Mouse (Mus musculus): Measurements from ENCODE around the gene 1700037H04Rik. TPM values are rescaled to one million over a fixed set of nuclear protein-coding genes. Genes with fewer than 3 reads are reported as not detected.

1700037H04Rik gene
- polyA plus RNA-seq (2014; fragmentation: Illumina TruSeq; extraction: RNeasy Lipid Tissue Mini Kit (QIAGEN cat#74804); ENCODE audit: low read depth, low replicate concordance): 0.87 TPM

DNA sequence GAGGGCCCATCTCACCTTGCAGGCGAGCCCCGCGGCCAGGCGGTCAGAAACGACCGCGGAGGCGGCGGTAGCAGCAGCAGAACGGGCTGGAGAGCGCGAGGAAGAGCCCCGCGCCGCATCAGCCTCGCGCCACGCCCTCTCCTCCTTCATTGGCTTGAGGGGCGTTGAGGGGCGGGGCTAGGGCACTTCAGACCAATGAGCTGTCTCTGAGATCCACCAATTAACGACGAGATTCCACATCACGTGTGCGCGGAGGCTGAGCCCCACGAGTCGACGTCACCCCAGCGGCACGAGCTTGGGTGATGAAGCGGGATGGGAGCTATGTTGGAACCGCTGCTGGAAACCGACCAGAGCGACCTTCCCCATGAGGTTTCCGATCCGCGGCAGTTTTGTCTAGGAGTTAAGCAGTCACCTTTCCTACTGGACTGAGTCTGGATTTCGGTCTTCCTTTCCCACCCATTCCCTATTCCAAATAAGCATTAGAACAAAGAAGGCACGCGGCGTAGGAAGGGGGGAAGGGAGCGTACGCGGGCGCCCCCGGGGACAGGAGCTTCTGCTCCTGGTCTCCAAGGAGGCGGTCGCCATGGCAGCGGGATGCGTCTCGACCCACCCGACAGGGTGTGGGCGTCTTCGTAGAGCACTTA is at the start of gene 1700037H04Rik:
Gene 1700037H04Rik, minus strand, starts transcription at position 144 of the 644 bp plus-strand sequence.

GRCm38 (mm10) chr2:131206778-131207177 is 46.9 kb upstream of the 1700037H04Rik start, which contains the start of gene Ap5s1:
Ap5s1 (plus strand) TSS chr2:131207078.

DNA sequence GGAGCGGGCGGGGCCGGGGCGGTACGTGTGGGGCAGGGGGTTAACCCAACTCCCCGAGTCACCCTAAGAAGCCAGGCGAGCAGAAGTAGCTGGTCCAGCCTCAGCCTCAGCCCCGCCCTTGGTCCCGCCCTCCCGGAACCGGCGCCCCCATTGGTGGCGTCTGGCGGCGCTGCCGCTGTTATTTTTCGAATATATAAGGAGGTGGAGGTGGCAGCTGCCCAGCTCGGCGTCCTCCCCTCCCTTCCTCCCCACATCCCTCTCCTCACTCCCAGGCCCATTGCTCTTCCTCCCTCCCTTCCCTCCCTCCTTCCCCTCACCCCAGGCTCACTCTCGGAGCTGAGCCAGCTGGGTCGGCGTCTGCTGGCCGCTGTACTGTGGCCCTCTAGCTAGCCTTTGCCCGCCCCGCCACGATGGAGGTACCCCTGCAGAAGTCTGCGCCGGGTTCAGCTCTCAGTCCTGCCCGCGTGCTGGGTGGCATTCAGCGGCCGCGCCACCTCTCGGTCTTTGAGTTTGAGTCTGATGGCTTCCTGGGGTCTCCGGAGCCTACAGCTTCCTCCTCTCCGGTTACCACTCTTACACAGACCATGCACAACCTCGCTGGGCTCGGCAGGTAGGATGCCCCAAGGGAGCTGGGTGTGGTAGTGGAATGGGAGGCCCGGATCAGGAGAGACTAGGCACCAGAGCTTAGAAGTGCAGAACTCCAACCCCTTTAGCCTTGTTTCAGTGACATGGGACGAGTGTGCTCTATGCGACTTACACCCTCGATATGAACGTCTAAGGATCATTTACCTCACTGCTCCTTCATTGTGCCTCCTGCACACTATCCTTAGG is 27.1 kb upstream of the 1700037H04Rik start, which contains the start of the genes Cdc25b and Spef1:
Gene Cdc25b, plus strand, starts transcription at position 179 of the 831 bp plus-strand sequence.
Gene Spef1, minus strand, starts transcription at position 512 of the 831 bp plus-strand sequence.

GRCm38 (mm10) chr2:131179990-131180587 is 20.2 kb upstream of the 1700037H04Rik start, which contains the start of gene Cenpb:
Cenpb (minus strand) TSS chr2:131180067.

DNA sequence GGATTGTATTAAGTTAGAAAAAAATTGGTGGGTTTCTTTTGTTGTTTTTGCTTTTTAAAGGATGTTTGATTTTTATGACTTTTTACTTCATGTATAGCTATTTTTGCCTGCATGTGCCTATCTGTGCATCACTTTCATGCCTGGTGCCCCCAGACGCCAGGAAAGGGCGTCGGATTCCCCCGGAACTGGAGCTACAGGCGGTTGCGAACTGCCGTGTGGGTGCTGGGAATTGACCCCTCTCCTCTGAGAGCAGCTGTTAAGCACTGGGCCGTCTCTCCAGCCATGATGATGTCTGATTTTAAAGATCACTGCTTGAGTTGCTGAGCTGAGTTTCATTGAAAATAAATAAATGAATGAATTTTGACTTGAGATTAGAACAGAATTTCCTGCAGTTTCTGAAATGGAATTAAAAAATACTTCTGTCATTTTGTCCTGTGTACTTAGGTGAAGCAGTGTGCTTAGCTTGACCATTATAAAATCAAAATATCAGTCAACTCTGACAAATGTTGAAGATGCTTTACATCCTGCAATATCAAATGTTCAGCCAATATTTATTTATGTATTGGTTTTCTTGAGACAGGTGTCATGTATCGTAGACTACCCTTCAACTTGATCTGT is 26.8 kb downstream of the 1700037H04Rik start, which contains the start of gene Gm11037:
Gene Gm11037, plus strand, starts transcription at position 568 of the 618 bp plus-strand sequence.

DNA sequence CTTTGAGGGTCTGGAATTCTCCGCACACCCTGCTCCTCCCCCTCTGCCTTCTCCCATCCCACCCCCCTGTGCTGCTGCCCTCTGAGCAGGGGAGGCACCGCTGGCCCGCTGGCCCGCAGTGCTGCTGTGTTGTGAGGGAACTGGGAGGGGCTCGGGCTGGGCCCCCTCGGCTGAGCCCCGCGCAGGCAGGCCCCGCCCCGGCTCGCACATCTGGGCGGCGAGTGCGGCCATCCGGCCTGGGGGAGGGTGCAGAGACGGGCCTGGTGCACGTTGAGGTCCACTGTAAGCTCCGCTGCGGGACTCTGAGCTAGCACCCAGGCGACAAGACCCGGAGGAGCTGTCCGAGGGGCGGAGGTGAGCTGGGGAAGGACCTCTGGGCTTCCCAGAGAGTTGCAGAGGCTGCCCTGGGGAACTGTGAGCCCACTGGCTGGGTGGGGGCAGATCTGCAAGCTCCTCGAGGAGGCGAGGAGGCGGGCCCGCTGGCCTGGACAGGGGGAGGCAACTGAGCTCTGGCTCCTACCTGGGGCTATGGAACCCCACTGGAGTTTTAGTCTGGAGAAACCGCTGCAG is 32.6 kb downstream of the 1700037H04Rik start, which contains the start of gene Hspa12b:
Gene Hspa12b, plus strand, starts transcription at position 120 of the 570 bp plus-strand sequence.

Other genes starting within 250 kb of the 1700037H04Rik start
- gene Gfra4, start 117.0 kb downstream of the 1700037H04Rik start, polyA plus RNA-seq (2014; fragmentation: Illumina TruSeq; extraction: RNeasy Lipid Tissue Mini Kit (QIAGEN cat#74804); ENCODE audit: low read depth, low replicate concordance): 0.93 TPM
- 0.52 TPM for gene Adam33, start 96.3 kb downstream of the 1700037H04Rik start, polyA plus RNA-seq (2014; fragmentation: Illumina TruSeq; extraction: RNeasy Lipid Tissue Mini Kit (QIAGEN cat#74804); ENCODE audit: low read depth, low replicate concordance)
- gene Siglec1, start 73.3 kb downstream of the 1700037H04Rik start, polyA plus RNA-seq (2014; fragmentation: Illumina TruSeq; extraction: RNeasy Lipid Tissue Mini Kit (QIAGEN cat#74804); ENCODE audit: low read depth, low replicate concordance): 0.70 TPM
- 0.99 TPM for gene Hspa12b, start 32.8 kb downstream of the 1700037H04Rik start, polyA plus RNA-seq (2014; fragmentation: Illumina TruSeq; extraction: RNeasy Lipid Tissue Mini Kit (QIAGEN cat#74804); ENCODE audit: low read depth, low replicate concordance)
- gene Gm11037, start 26.6 kb downstream of the 1700037H04Rik start, polyA plus RNA-seq (2014; fragmentation: Illumina TruSeq; extraction: RNeasy Lipid Tissue Mini Kit (QIAGEN cat#74804); ENCODE audit: low read depth, low replicate concordance): not detected
- 11.2 TPM for gene Cenpb, start 20.0 kb upstream of the 1700037H04Rik start, polyA plus RNA-seq (2014; fragmentation: Illumina TruSeq; extraction: RNeasy Lipid Tissue Mini Kit (QIAGEN cat#74804); ENCODE audit: low read depth, low replicate concordance)
- 0.82 TPM for gene Cdc25b, start 26.9 kb upstream of the 1700037H04Rik start, polyA plus RNA-seq (2014; fragmentation: Illumina TruSeq; extraction: RNeasy Lipid Tissue Mini Kit (QIAGEN cat#74804); ENCODE audit: low read depth, low replicate concordance)
- gene Spef1, start 27.2 kb upstream of the 1700037H04Rik start, polyA plus RNA-seq (2014; fragmentation: Illumina TruSeq; extraction: RNeasy Lipid Tissue Mini Kit (QIAGEN cat#74804); ENCODE audit: low read depth, low replicate concordance): 1.1 TPM
- gene Ap5s1, start 47.0 kb upstream of the 1700037H04Rik start, polyA plus RNA-seq (2014; fragmentation: Illumina TruSeq; extraction: RNeasy Lipid Tissue Mini Kit (QIAGEN cat#74804); ENCODE audit: low read depth, low replicate concordance): not detected
- 6.6 TPM for gene Mavs, start 74.0 kb upstream of the 1700037H04Rik start, polyA plus RNA-seq (2014; fragmentation: Illumina TruSeq; extraction: RNeasy Lipid Tissue Mini Kit (QIAGEN cat#74804); ENCODE audit: low read depth, low replicate concordance)
- gene Pank2, start 102.4 kb upstream of the 1700037H04Rik start, polyA plus RNA-seq (2014; fragmentation: Illumina TruSeq; extraction: RNeasy Lipid Tissue Mini Kit (QIAGEN cat#74804); ENCODE audit: low read depth, low replicate concordance): 51.3 TPM
- gene Rnf24, start 192.8 kb upstream of the 1700037H04Rik start, polyA plus RNA-seq (2014; fragmentation: Illumina TruSeq; extraction: RNeasy Lipid Tissue Mini Kit (QIAGEN cat#74804); ENCODE audit: low read depth, low replicate concordance): 11.1 TPM